Mouse (Mus musculus) G1E (cell line): ENCODE results near the gene Ecpas. TPM values are rescaled to one million over a fixed set of nuclear protein-coding genes. Genes with fewer than 3 reads are reported as not detected.
A peak's percentile ranks its signal among the peaks of the same experiment; 100 is the strongest.

Experiments
- ATAC-seq: 2 replicates; pipeline ENCODE4 v1.8.0; 2016; ENCODE audit warnings: mild to moderate bottlenecking; ENCODE audit not compliant: insufficient number of reproducible peaks, poor library complexity, low FRiP score, severe bottlenecking; ENCODE audit errors: extremely low read depth
- DNase-seq: peaks from one replicate; pipeline ENCODE4 v3.0.0; 2012; ENCODE audit warnings: low spot score
- H3K27me3 ChIP-seq: 2 replicates; pipeline ENCODE4 v1.6.1; 2012; ENCODE audit warnings: mild to moderate bottlenecking, low read length, inconsistent platforms; ENCODE audit not compliant: insufficient read depth
- H3K36me3 ChIP-seq: replicated peaks from 2 replicates; pipeline ENCODE3; 2012; ENCODE audit warnings: mild to moderate bottlenecking, inconsistent platforms
- H3K4me1 ChIP-seq: 2 replicates; pipeline ENCODE4 v1.6.1; 2012; ENCODE audit warnings: low read depth, low read length, inconsistent platforms, mixed read lengths; ENCODE audit not compliant: insufficient read depth
- H3K4me3 ChIP-seq: 2 replicates; pipeline ENCODE4 v1.5.1; 2012; ENCODE audit warnings: low read depth, mild to moderate bottlenecking, inconsistent platforms, low read length, moderate library complexity, mixed read lengths
- H3K9me3 ChIP-seq: replicated peaks from 2 replicates; pipeline ENCODE4 v1.6.1; 2012; ENCODE audit warnings: inconsistent platforms
- CTCF ChIP-seq: IDR thresholded peaks from 2 replicates; pipeline ENCODE4 v1.5.1; 2012; ENCODE audit warnings: low read depth, low read length, inconsistent platforms, mixed read lengths
- GATA1 ChIP-seq: IDR thresholded peaks from 2 replicates; pipeline ENCODE4 v1.6.1; 2012; ENCODE audit warnings: borderline replicate concordance, low read length, inconsistent platforms, mixed read lengths
- GATA2 ChIP-seq: IDR thresholded peaks from 2 replicates; pipeline ENCODE4 v1.6.1; 2012; ENCODE audit warnings: low read depth, low read length, inconsistent platforms, borderline replicate concordance
- POLR2AphosphoS5 ChIP-seq: IDR thresholded peaks from 2 replicates; pipeline ENCODE4 v1.6.1; 2012; ENCODE audit warnings: low read depth, low read length, inconsistent platforms; ENCODE audit not compliant: insufficient replicate concordance
- TAL1 ChIP-seq: conservative IDR thresholded peaks from 2 replicates; pipeline ENCODE4 v1.6.1; 2012; ENCODE audit warnings: low read depth, low read length, inconsistent platforms, mixed read lengths
- polyA plus RNA-seq: library from polyadenylated mRNA; stranded (reverse); fragments of >175 nt; gene quantifications from 2 replicates; pipeline ENCODE4 v1.2.3, GENCODE M21; 2012
- total RNA-seq, 2 experiments: library from RNA; stranded (forward) in 1 of 2; stranded (reverse) in 1 of 2; fragments of 200-1000 nt in 1 of 2; fragments of >200 nt in 1 of 2; fragmentation: Nextera tagmentation in 1 of 2; gene quantifications; 2 replicates each; pipeline ENCODE4 v1.2.3; 2014 to 2017

The Ecpas gene
- total and polyA plus RNA-seq, 3 experiments: 27.1 to 243 (median 92.5) TPM

- TF ChIP-seq TAL1 (no peak), POLR2AphosphoS5 (no peak), GATA2 (no peak), CTCF (no peak), GATA1 (no peak)
- H3K4me1 ChIP-seq: peaks cover 30% of the 10 kb centered on the region
- H3K9me3 ChIP-seq: no peaks in the 10 kb centered on the region
- no peak for DNase-seq
- peaks cover 13% of the 10 kb centered on the region for H3K36me3 ChIP-seq
- no peaks in the 10 kb centered on the region for H3K27me3 ChIP-seq
- no peak overlapping the region for H3K4me3 ChIP-seq
- ATAC-seq: no peak
Observed at GRCm38 (mm10) chr4:58898318-58898717, 14.2 kb downstream of the Ecpas start.

GRCm38 (mm10) chr4:58897436-58897835, 15.1 kb downstream of the Ecpas start:
- DNase-seq: no peak
- Histone ChIP-seq H3K4me1 (peaks cover 33% of the 10 kb centered on the region), H3K27me3 (no peaks in the 10 kb centered on the region), H3K4me3 (no peak overlapping the region), H3K9me3 (no peaks in the 10 kb centered on the region), H3K36me3 (peaks cover 6% of the 10 kb centered on the region)
- no peak for ATAC-seq
- TF ChIP-seq GATA1 (no peak), GATA2 (no peak), POLR2AphosphoS5 (no peak), TAL1 (no peak), CTCF (no peak)

- Histone ChIP-seq H3K36me3 (peaks cover 9% of the 10 kb centered on the region), H3K9me3 (no peaks in the 10 kb centered on the region), H3K4me1 (peaks cover 44% of the 10 kb centered on the region), H3K4me3 (no peak overlapping the region), H3K27me3 (no peaks in the 10 kb centered on the region)
- ATAC-seq: peak; percentile 58
- DNase-seq: no peak
- TF ChIP-seq GATA1: no peak
- no peak for TF ChIP-seq GATA2
- TF ChIP-seq POLR2AphosphoS5: no peak
- TF ChIP-seq CTCF: no peak
- no peak for TF ChIP-seq TAL1
Observed at GRCm38 (mm10) chr4:58894399-58894798, 18.1 kb downstream of the Ecpas start.

GRCm38 (mm10) chr4:58890035-58890782, 22.3 kb downstream of the Ecpas start:
- no peaks in the 10 kb centered on the region for H3K27me3 ChIP-seq
- H3K4me3 ChIP-seq: no peak overlapping the region
- H3K4me1 ChIP-seq: peaks cover 48% of the 10 kb centered on the region
- H3K9me3 ChIP-seq: no peaks in the 10 kb centered on the region
- ATAC-seq: no peak
- no peak for DNase-seq
- TF ChIP-seq GATA2 (no peak), TAL1 (no peak), POLR2AphosphoS5 (no peak), GATA1 (no peak), CTCF (no peak)
- peaks cover 14% of the 10 kb centered on the region for H3K36me3 ChIP-seq

- no peaks in the 10 kb centered on the region for H3K27me3 ChIP-seq
- no peak for TF ChIP-seq GATA2
- TF ChIP-seq TAL1: no peak
- no peak for TF ChIP-seq CTCF
- TF ChIP-seq GATA1: no peak
- TF ChIP-seq POLR2AphosphoS5: no peak
- no peak for ATAC-seq
- no peaks in the 10 kb centered on the region for H3K9me3 ChIP-seq
- H3K4me3 ChIP-seq: no peak overlapping the region
- DNase-seq: no peak
- peaks cover 35% of the 10 kb centered on the region for H3K4me1 ChIP-seq
- H3K36me3 ChIP-seq: peaks cover 19% of the 10 kb centered on the region
Observed at GRCm38 (mm10) chr4:58888568-58888967, 24.0 kb downstream of the Ecpas start.

- DNase-seq: no peak
- Histone ChIP-seq H3K4me1 (peaks cover 30% of the 10 kb centered on the region), H3K9me3 (no peaks in the 10 kb centered on the region), H3K36me3 (peaks cover 23% of the 10 kb centered on the region), H3K27me3 (no peaks in the 10 kb centered on the region), H3K4me3 (no peak overlapping the region)
- TF ChIP-seq GATA2: no peak
- TF ChIP-seq POLR2AphosphoS5: no peak
- TF ChIP-seq GATA1: no peak
- no peak for ATAC-seq
Observed at GRCm38 (mm10) chr4:58887626-58888025, 24.9 kb downstream of the Ecpas start.

GRCm38 (mm10) chr4:58886778-58887177, 25.8 kb downstream of the Ecpas start:
- DNase-seq (no peak), ATAC-seq (peak; percentile 40)
- H3K27me3 ChIP-seq: no peaks in the 10 kb centered on the region
- TF ChIP-seq TAL1: no peak
- TF ChIP-seq POLR2AphosphoS5: no peak
- TF ChIP-seq GATA1: no peak
- no peak for TF ChIP-seq CTCF
- no peak for TF ChIP-seq GATA2
- H3K9me3 ChIP-seq: no peaks in the 10 kb centered on the region
- no peak overlapping the region for H3K4me3 ChIP-seq
- peaks cover 30% of the 10 kb centered on the region for H3K4me1 ChIP-seq
- H3K36me3 ChIP-seq: peaks cover 26% of the 10 kb centered on the region
